Mouse (Mus musculus): ENCODE measurements around the gene Tfdp2. TPM values are rescaled to one million over a fixed set of nuclear protein-coding genes. Genes with fewer than 3 reads are reported as not detected.
A peak's percentile ranks its signal among the peaks of the same experiment; 100 is the strongest.
"Not testable (repeated sequence)": the region's sequence is repeated elsewhere in the genome, so short reads cannot be mapped to it uniquely, and the experiment has no call there.

Tfdp2 gene
- polyA plus RNA-seq, 1 experiment from 2014 or later, result 81.4 TPM

- Histone ChIP-seq H3K4me1 (peaks cover 11% of the 10 kb centered on the region), H3K27me3 (ENCODE audit: low read depth, poor library complexity, severe bottlenecking) (no peaks in the 10 kb centered on the region), H3K36me3 (peaks cover 42% of the 10 kb centered on the region), H3K9me3 (replicated peaks) (no peaks in the 10 kb centered on the region), H3K4me3 (no peak overlapping the region), H3K27ac (replicated peaks) (no peak overlapping the region; the same call in 1 of the 2 replicates)
- WGBS, result 80% methylated on average over 6 of the region's 6 CpGs
- no peak for DNase-seq (ENCODE audit: low spot score)
Observed at GRCm38 (mm10) chr9:96326496-96326923, 130.4 kb downstream of the Tfdp2 start.

GRCm38 (mm10) chr9:96328226-96328625 is 132.2 kb downstream of the Tfdp2 start:
- Histone ChIP-seq H3K4me3 (no peak overlapping the region), H3K9me3 (replicated peaks) (no peaks in the 10 kb centered on the region), H3K36me3 (peaks cover 40% of the 10 kb centered on the region), H3K27ac (replicated peaks) (no peak overlapping the region), H3K4me1 (peaks cover 11% of the 10 kb centered on the region), H3K27me3 (ENCODE audit: low read depth, poor library complexity, severe bottlenecking) (no peaks in the 10 kb centered on the region)
- WGBS, result 90% methylated on average over 4 of the region's 4 CpGs
- no peak for DNase-seq (ENCODE audit: low spot score)

- no peaks in the 10 kb centered on the region for H3K9me3 ChIP-seq (replicated peaks)
- WGBS, result 95% methylated on average over 5 of the region's 5 CpGs
- H3K4me1 ChIP-seq, result 0 out of 2 replicates have a peak, but pooled peaks cover 3% of the 10 kb centered on the region
- no peak overlapping the region for H3K27ac ChIP-seq (replicated peaks)
- H3K36me3 ChIP-seq, result peaks cover 52% of the 10 kb centered on the region
- H3K27me3 ChIP-seq (ENCODE audit: low read depth, poor library complexity, severe bottlenecking), result no peaks in the 10 kb centered on the region
- H3K4me3 ChIP-seq, result no peak overlapping the region
- no peak for DNase-seq (ENCODE audit: low spot score)
Observed at GRCm38 (mm10) chr9:96331146-96331545, 135.1 kb downstream of the Tfdp2 start.

GRCm38 (mm10) chr9:96345750-96346149 is 149.7 kb downstream of the Tfdp2 start:
- peaks cover 46% of the 10 kb centered on the region for H3K36me3 ChIP-seq
- H3K4me3 ChIP-seq, result no peak overlapping the region
- H3K27me3 ChIP-seq (ENCODE audit: low read depth, poor library complexity, severe bottlenecking), result no peaks in the 10 kb centered on the region
- peaks cover 6% of the 10 kb centered on the region; the same call in 1 of the 2 replicates for H3K4me1 ChIP-seq
- DNase-seq (ENCODE audit: low spot score), result no peak
- WGBS, result 98% methylated on average over 3 of the region's 3 CpGs
- H3K9me3 ChIP-seq (replicated peaks), result no peaks in the 10 kb centered on the region
- no peak overlapping the region for H3K27ac ChIP-seq (replicated peaks)

GRCm38 (mm10) chr9:96348885-96349284 is 152.8 kb downstream of the Tfdp2 start:
- Histone ChIP-seq H3K36me3 (peaks cover 33% of the 10 kb centered on the region), H3K27ac (replicated peaks) (no peak overlapping the region), H3K4me3 (no peak overlapping the region), H3K4me1 (peaks cover 6% of the 10 kb centered on the region; the same call in 1 of the 2 replicates), H3K9me3 (replicated peaks) (no peaks in the 10 kb centered on the region), H3K27me3 (ENCODE audit: low read depth, poor library complexity, severe bottlenecking) (no peaks in the 10 kb centered on the region)
- no peak for DNase-seq (ENCODE audit: low spot score)
- WGBS, result 93% methylated on average over 5 of the region's 5 CpGs

- no peak overlapping the region for H3K27ac ChIP-seq (replicated peaks)
- H3K4me3 ChIP-seq, result no peak overlapping the region
- H3K9me3 ChIP-seq (replicated peaks), result no peaks in the 10 kb centered on the region
- 46% methylated on average over 4 of the region's 4 CpGs for WGBS
- H3K27me3 ChIP-seq (ENCODE audit: low read depth, poor library complexity, severe bottlenecking), result no peaks in the 10 kb centered on the region
- H3K36me3 ChIP-seq, result peaks cover 29% of the 10 kb centered on the region
- peaks cover 6% of the 10 kb centered on the region; the same call in 1 of the 2 replicates for H3K4me1 ChIP-seq
- DNase-seq (ENCODE audit: low spot score), result peak; percentile 26
Observed at GRCm38 (mm10) chr9:96350010-96350409, 153.9 kb downstream of the Tfdp2 start.

- no peak for DNase-seq (ENCODE audit: low spot score)
- Histone ChIP-seq H3K4me3 (no peak overlapping the region), H3K27ac (replicated peaks) (no peak overlapping the region), H3K9me3 (replicated peaks) (no peaks in the 10 kb centered on the region), H3K4me1 (peaks cover 6% of the 10 kb centered on the region; the same call in 1 of the 2 replicates), H3K27me3 (ENCODE audit: low read depth, poor library complexity, severe bottlenecking) (no peaks in the 10 kb centered on the region), H3K36me3 (peaks cover 28% of the 10 kb centered on the region)
- WGBS, result 60% methylated on average over 3 of the region's 3 CpGs
Observed at GRCm38 (mm10) chr9:96350476-96350875, 154.4 kb downstream of the Tfdp2 start.

GRCm38 (mm10) chr9:96351771-96352170 is 155.7 kb downstream of the Tfdp2 start:
- peaks cover 29% of the 10 kb centered on the region for H3K36me3 ChIP-seq
- 94% methylated on average over 6 of the region's 6 CpGs for WGBS
- not testable (repeated sequence) for H3K4me3 ChIP-seq; H3K27me3 ChIP-seq (ENCODE audit: low read depth, poor library complexity, severe bottlenecking); H3K4me1 ChIP-seq; H3K27ac ChIP-seq (replicated peaks); DNase-seq (ENCODE audit: low spot score); H3K9me3 ChIP-seq (replicated peaks)

- WGBS, result 77% methylated on average over 12 of the region's 12 CpGs
- no peak for DNase-seq (ENCODE audit: low spot score)
- Histone ChIP-seq H3K4me1 (peaks cover 6% of the 10 kb centered on the region; the same call in 1 of the 2 replicates), H3K4me3 (no peak overlapping the region), H3K27ac (replicated peaks) (no peak overlapping the region), H3K36me3 (peaks cover 37% of the 10 kb centered on the region), H3K9me3 (replicated peaks) (no peaks in the 10 kb centered on the region), H3K27me3 (ENCODE audit: low read depth, poor library complexity, severe bottlenecking) (no peaks in the 10 kb centered on the region)
Observed at GRCm38 (mm10) chr9:96353121-96353769, 157.2 kb downstream of the Tfdp2 start.

GRCm38 (mm10) chr9:96353799-96354198 is 157.7 kb downstream of the Tfdp2 start:
- Histone ChIP-seq H3K9me3 (replicated peaks) (no peaks in the 10 kb centered on the region), H3K4me1 (peaks cover 8% of the 10 kb centered on the region; the same call in 1 of the 2 replicates), H3K4me3 (no peak overlapping the region), H3K27ac (replicated peaks) (no peak overlapping the region), H3K36me3 (peaks cover 42% of the 10 kb centered on the region), H3K27me3 (ENCODE audit: low read depth, poor library complexity, severe bottlenecking) (no peaks in the 10 kb centered on the region)
- 74% methylated on average over 8 of the region's 8 CpGs for WGBS
- no peak for DNase-seq (ENCODE audit: low spot score)

- 90% methylated on average over 3 of the region's 3 CpGs for WGBS
Observed at GRCm38 (mm10) chr9:96360056-96360455, 164.0 kb downstream of the Tfdp2 start.

GRCm38 (mm10) chr9:96363581-96364140 is 167.6 kb downstream of the Tfdp2 start:
- H3K27me3 ChIP-seq (ENCODE audit: low read depth, poor library complexity, severe bottlenecking), result no peaks in the 10 kb centered on the region
- H3K4me3 ChIP-seq, result peak overlapping the region; percentile 87
- peaks cover 8% of the 10 kb centered on the region for H3K36me3 ChIP-seq
- peaks cover 25% of the 10 kb centered on the region for H3K4me1 ChIP-seq
- peak overlapping the region; percentile 94 for H3K27ac ChIP-seq (replicated peaks)
- WGBS, result under 1% methylated on average over 63 of the region's 64 CpGs
- peak; percentile 73 for DNase-seq (ENCODE audit: low spot score)
- no peaks in the 10 kb centered on the region for H3K9me3 ChIP-seq (replicated peaks)

More at GRCm38 (mm10) chr9:96360056-96360455, 164.0 kb downstream of the Tfdp2 start:
- Histone ChIP-seq H3K9me3 (replicated peaks) (no peaks in the 10 kb centered on the region), H3K27me3 (ENCODE audit: low read depth, poor library complexity, severe bottlenecking) (no peaks in the 10 kb centered on the region), H3K27ac (replicated peaks) (no peak overlapping the region), H3K4me3 (no peak overlapping the region), H3K4me1 (peaks cover 27% of the 10 kb centered on the region), H3K36me3 (peaks cover 27% of the 10 kb centered on the region)
- DNase-seq (ENCODE audit: low spot score), result no peak

All from midbrain, embryonic 10.5 days (tissue).